Mouse (Mus musculus) hindbrain, embryonic 16.5 days (tissue): ENCODE measurements around the gene Hnrnpul1. TPM values are rescaled to one million over a fixed set of nuclear protein-coding genes. Genes with fewer than 3 reads are reported as not detected.
A peak's percentile ranks its signal among the peaks of the same experiment; 100 is the strongest.

ENCODE experiments used
- ATAC-seq: fragments of 200-750 bp; cut with Nextera tagmentation; 2 replicates; pipeline ENCODE4 v1.8.0; 2017; ENCODE audit warnings: moderate TSS enrichment, moderate library complexity
- H3K27ac ChIP-seq: fragments of 300-500 bp; sonication (generic); 2 replicates; pipeline ENCODE4 v1.5.1; 2014; ENCODE audit warnings: low read depth, mild to moderate bottlenecking, control low read depth, low read length, moderate library complexity
- H3K27me3 ChIP-seq: fragments of 300-500 bp; sonication (generic); replicated peaks from 2 replicates; pipeline ENCODE4 v1.6.1; 2014; ENCODE audit warnings: low read length; ENCODE audit not compliant: control insufficient read depth, insufficient read depth
- H3K36me3 ChIP-seq: fragments of 300-500 bp; sonication (generic); 2 replicates; pipeline ENCODE4 v1.6.1; 2014; ENCODE audit warnings: mild to moderate bottlenecking, low read length, moderate library complexity, mixed read lengths; ENCODE audit not compliant: control insufficient read depth, insufficient read depth
- H3K4me1 ChIP-seq: fragments of 300-500 bp; sonication (generic); 2 replicates; pipeline ENCODE4 v1.6.1; 2014; ENCODE audit warnings: low read depth, low read length; ENCODE audit not compliant: control insufficient read depth, insufficient read depth
- H3K4me2 ChIP-seq: fragments of 300-500 bp; sonication (generic); 2 replicates; pipeline ENCODE4 v1.6.1; 2014; ENCODE audit warnings: mild to moderate bottlenecking, low read length, control low read depth, moderate library complexity
- H3K4me3 ChIP-seq: fragments of 300-500 bp; sonication (generic); 2 replicates; pipeline ENCODE4 v1.5.1; 2014; ENCODE audit warnings: mild to moderate bottlenecking, low read length, control low read depth, moderate library complexity
- H3K9ac ChIP-seq: fragments of 300-500 bp; sonication (generic); 2 replicates; pipeline ENCODE4 v1.6.1; 2014; ENCODE audit warnings: low read depth, mild to moderate bottlenecking, control low read depth, low read length, moderate library complexity
- H3K9me3 ChIP-seq: fragments of 300-500 bp; sonication (generic); 2 replicates; pipeline ENCODE4 v1.6.1; 2014; ENCODE audit warnings: mild to moderate bottlenecking, low read length, moderate library complexity; ENCODE audit not compliant: control insufficient read depth
- WGBS: fragments of 180-500 bp; shearing (Covaris S2); extraction: QIAGEN DNeasy Blood & Tissue Kit; methylation state at CpG from one replicate; pipeline ENCODE4 v1.1.7; 2014; 5-methylcytosine and 5-hydroxymethylcytosine counted together
- polyA plus RNA-seq: library from polyadenylated mRNA; unstranded; fragments of >200 nt; fragmentation: Nextera tagmentation; extraction: Ambion mirVana; gene quantifications from 2 replicates; pipeline ENCODE4 v1.2.1, GENCODE M21; 2015

The Hnrnpul1 gene
- polyA plus RNA-seq, 1 experiment from 2014 or later = 32.3 TPM

- Histone ChIP-seq H3K36me3 (no peaks in the 10 kb centered on the region), H3K4me1 (peaks cover 8% of the 10 kb centered on the region), H3K27ac (no peak overlapping the region), H3K4me2 (no peak overlapping the region), H3K9me3 (no peaks in the 10 kb centered on the region), H3K4me3 (no peak overlapping the region), H3K27me3 (no peaks in the 10 kb centered on the region; the same call in 1 of the 2 replicates), H3K9ac (no peak overlapping the region)
- WGBS = 69% methylated on average over 8 of the region's 8 CpGs
- no peak for ATAC-seq
Observed at GRCm38 (mm10) chr7:25790615-25791014, 36.1 kb upstream of the Hnrnpul1 start.

GRCm38 (mm10) chr7:25789129-25789440 lies 34.5 kb upstream of the Hnrnpul1 start:
- no peaks in the 10 kb centered on the region for H3K36me3 ChIP-seq
- H3K4me1 ChIP-seq = peaks cover 8% of the 10 kb centered on the region
- no peak for ATAC-seq
- no peak overlapping the region for H3K9ac ChIP-seq
- no peaks in the 10 kb centered on the region; the same call in 1 of the 2 replicates for H3K27me3 ChIP-seq
- no peak overlapping the region for H3K27ac ChIP-seq
- H3K9me3 ChIP-seq = no peaks in the 10 kb centered on the region
- peak overlapping the region; percentile 73 for H3K4me2 ChIP-seq
- peak overlapping the region; percentile 45; the same call in 1 of the 2 replicates for H3K4me3 ChIP-seq
- WGBS = 26% methylated on average over 3 of the region's 3 CpGs

- ATAC-seq = peak; percentile 89
- H3K9me3 ChIP-seq = no peaks in the 10 kb centered on the region
- WGBS = 1% methylated on average over 29 of the region's 30 CpGs
- H3K27ac ChIP-seq = peak within 1 kb of the TSS; percentile 44; the same call in 1 of the 2 replicates
- no peaks in the 10 kb centered on the region; the same call in 1 of the 2 replicates for H3K27me3 ChIP-seq
- H3K4me3 ChIP-seq = peak within 1 kb of the TSS; percentile 45
- H3K36me3 ChIP-seq = no peaks in the 10 kb centered on the region
- H3K4me1 ChIP-seq = peaks cover 8% of the 10 kb centered on the region
- H3K9ac ChIP-seq = peak within 1 kb of the TSS; percentile 63
- peak within 1 kb of the TSS; percentile 73 for H3K4me2 ChIP-seq
Observed at GRCm38 (mm10) chr7:25788220-25789128, 33.9 kb upstream of the Hnrnpul1 start, which contains the start of gene Axl. Gene Axl, minus strand, starts transcription at chr7:25788705.

- ATAC-seq = peak; percentile 55
- Histone ChIP-seq H3K36me3 (no peaks in the 10 kb centered on the region), H3K27ac (peak overlapping the region; percentile 44; the same call in 1 of the 2 replicates), H3K4me2 (peak overlapping the region; percentile 73), H3K27me3 (no peaks in the 10 kb centered on the region; the same call in 1 of the 2 replicates), H3K4me3 (peak overlapping the region; percentile 45), H3K9ac (peak overlapping the region; percentile 63), H3K4me1 (peaks cover 8% of the 10 kb centered on the region), H3K9me3 (no peaks in the 10 kb centered on the region)
- WGBS = 18% methylated on average over 9 of the region's 9 CpGs
Observed at GRCm38 (mm10) chr7:25787456-25788219, 33.1 kb upstream of the Hnrnpul1 start.

- Histone ChIP-seq H3K4me2 (peak overlapping the region; percentile 73), H3K4me1 (peaks cover 10% of the 10 kb centered on the region), H3K4me3 (no peak overlapping the region; the same call in 1 of the 2 replicates), H3K27me3 (no peaks in the 10 kb centered on the region; the same call in 1 of the 2 replicates), H3K9me3 (no peaks in the 10 kb centered on the region), H3K36me3 (no peaks in the 10 kb centered on the region), H3K27ac (no peak overlapping the region), H3K9ac (no peak overlapping the region)
- WGBS = 78% methylated on average over 4 of the region's 4 CpGs
- no peak for ATAC-seq
Observed at GRCm38 (mm10) chr7:25786974-25787373, 32.4 kb upstream of the Hnrnpul1 start.

- no peaks in the 10 kb centered on the region; the same call in 1 of the 2 replicates for H3K27me3 ChIP-seq
- H3K4me2 ChIP-seq = no peak overlapping the region
- H3K9me3 ChIP-seq = no peaks in the 10 kb centered on the region
- no peaks in the 10 kb centered on the region for H3K36me3 ChIP-seq
- H3K4me1 ChIP-seq = peaks cover 19% of the 10 kb centered on the region
- H3K9ac ChIP-seq = no peak overlapping the region
- no peak overlapping the region for H3K27ac ChIP-seq
- ATAC-seq = no peak
- H3K4me3 ChIP-seq = no peak overlapping the region
- 85% methylated on average over 4 of the region's 4 CpGs for WGBS
Observed at GRCm38 (mm10) chr7:25785752-25786151, 31.2 kb upstream of the Hnrnpul1 start.

GRCm38 (mm10) chr7:25784808-25785207 lies 30.3 kb upstream of the Hnrnpul1 start:
- Histone ChIP-seq H3K27ac (no peak overlapping the region), H3K27me3 (no peaks in the 10 kb centered on the region; the same call in 1 of the 2 replicates), H3K36me3 (no peaks in the 10 kb centered on the region), H3K4me2 (no peak overlapping the region), H3K9me3 (no peaks in the 10 kb centered on the region), H3K4me3 (no peak overlapping the region), H3K9ac (no peak overlapping the region), H3K4me1 (peaks cover 19% of the 10 kb centered on the region)
- ATAC-seq = no peak
- 37% methylated on average over 1 of the region's 1 CpGs for WGBS

GRCm38 (mm10) chr7:25783746-25784145 lies 29.2 kb upstream of the Hnrnpul1 start:
- WGBS = 73% methylated on average over 8 of the region's 8 CpGs
- no peak for ATAC-seq

GRCm38 (mm10) chr7:25782744-25783143 lies 28.2 kb upstream of the Hnrnpul1 start:
- no peak overlapping the region for H3K4me3 ChIP-seq
- H3K4me1 ChIP-seq = peaks cover 11% of the 10 kb centered on the region
- H3K4me2 ChIP-seq = no peak overlapping the region

More at GRCm38 (mm10) chr7:25783746-25784145, 29.2 kb upstream of the Hnrnpul1 start:
- Histone ChIP-seq H3K4me1 (peaks cover 19% of the 10 kb centered on the region), H3K27ac (no peak overlapping the region), H3K9me3 (no peaks in the 10 kb centered on the region), H3K27me3 (no peaks in the 10 kb centered on the region; the same call in 1 of the 2 replicates), H3K9ac (no peak overlapping the region), H3K36me3 (no peaks in the 10 kb centered on the region), H3K4me2 (no peak overlapping the region), H3K4me3 (no peak overlapping the region)

More at GRCm38 (mm10) chr7:25782744-25783143, 28.2 kb upstream of the Hnrnpul1 start:
- Histone ChIP-seq H3K27me3 (no peaks in the 10 kb centered on the region; the same call in 1 of the 2 replicates), H3K36me3 (no peaks in the 10 kb centered on the region), H3K27ac (no peak overlapping the region), H3K9me3 (no peaks in the 10 kb centered on the region), H3K9ac (no peak overlapping the region)
- 75% methylated on average over 6 of the region's 6 CpGs for WGBS
- no peak for ATAC-seq
